Mouse (Mus musculus) stomach, postnatal 0 days (tissue): ENCODE results near the gene Hoga1.

Experiments
- CTCF ChIP-seq: IDR thresholded peaks from 2 replicates; pipeline ENCODE4 v1.5.1; 2016; ENCODE audit warnings: antibody characterized with exemption, low read depth, mild to moderate bottlenecking, moderate library complexity
- EP300 ChIP-seq: optimal IDR thresholded peaks from 2 replicates; pipeline ENCODE3; 2016; ENCODE audit warnings: antibody characterized with exemption

DNA sequence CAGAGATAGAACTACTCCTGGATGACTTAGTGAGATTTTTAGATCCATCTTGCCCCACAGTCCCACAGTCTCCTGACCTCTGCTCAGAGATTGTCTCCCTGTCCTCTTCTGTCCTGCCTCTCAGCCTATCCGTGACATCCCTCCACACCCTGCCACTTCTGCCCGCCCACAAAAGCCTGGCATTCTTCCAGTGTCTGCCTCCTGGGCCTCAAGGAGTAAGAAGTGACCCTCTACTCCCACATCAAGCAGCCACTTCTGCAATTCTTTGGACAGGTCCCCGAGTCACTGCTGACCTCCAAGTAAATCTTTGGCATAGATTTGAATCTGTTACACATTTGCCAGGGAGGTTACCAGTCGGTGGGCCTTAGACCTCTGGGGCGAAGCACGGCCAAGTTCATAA is 8.8 kb downstream of the Hoga1 start:
- TF ChIP-seq CTCF: no peak
- TF ChIP-seq EP300: no peak
